Mouse (Mus musculus): ENCODE data around the gene Map6. TPM values are rescaled to one million over a fixed set of nuclear protein-coding genes. Genes with fewer than 3 reads are reported as not detected.
A peak's percentile ranks its signal among the peaks of the same experiment; 100 is the strongest.

Gene Map6
- 100 to 1,000 TPM; 231 to 242 TPM for total RNA-seq (2021)

DNA sequence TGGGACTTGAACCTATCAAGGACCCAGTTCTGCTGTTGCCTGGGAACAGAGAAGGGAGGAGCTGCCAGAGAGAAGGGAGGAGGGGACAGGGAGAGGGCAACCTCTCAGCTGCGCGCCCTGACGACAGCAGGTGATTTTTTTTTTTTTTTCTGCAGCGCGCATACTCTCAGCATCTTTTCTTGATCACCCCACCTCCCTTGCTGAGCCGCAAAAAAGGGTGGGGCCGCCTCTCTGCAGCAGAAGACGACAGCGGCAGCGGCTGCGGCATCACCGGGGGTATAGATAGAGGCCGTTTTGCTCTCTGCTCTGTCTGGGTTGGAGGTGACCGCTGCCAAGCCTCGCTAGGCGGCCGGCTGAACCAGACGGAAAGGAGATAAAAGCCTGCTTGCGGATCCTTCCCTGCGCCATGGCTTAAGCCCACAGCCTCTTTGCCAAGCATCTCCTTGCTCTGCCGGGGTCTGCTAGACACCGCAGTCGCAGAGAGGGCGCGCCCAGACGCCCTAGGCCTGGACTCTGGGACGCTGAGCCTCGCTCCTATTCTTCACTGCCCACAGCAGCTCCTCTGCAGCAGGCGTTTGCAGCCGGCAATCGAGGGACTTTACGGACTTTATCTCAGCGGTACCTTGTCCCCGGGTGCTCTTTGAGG is at the start of gene Map6:
Map6 (plus strand) TSS at position 197 of the 646 bp plus-strand sequence.
- intact Hi-C loops (cut with DNase I): loop anchor here (5.0 kb wide), 1 partner anchor 100 kb away; no protein-coding TSS in a partner anchor
- peak; percentile 69 to 77 for DNase-seq (ENCODE audit: extremely low spot score in 1 of 2, low spot score in 2 of 2)

GRCm38 (mm10) chr7:99224225-99224624 is 43.0 kb upstream of the Map6 start:
- intact Hi-C loops (cut with DNase I): no loop called here
- no peak for DNase-seq (ENCODE audit: extremely low spot score in 1 of 2, low spot score in 2 of 2)

DNA sequence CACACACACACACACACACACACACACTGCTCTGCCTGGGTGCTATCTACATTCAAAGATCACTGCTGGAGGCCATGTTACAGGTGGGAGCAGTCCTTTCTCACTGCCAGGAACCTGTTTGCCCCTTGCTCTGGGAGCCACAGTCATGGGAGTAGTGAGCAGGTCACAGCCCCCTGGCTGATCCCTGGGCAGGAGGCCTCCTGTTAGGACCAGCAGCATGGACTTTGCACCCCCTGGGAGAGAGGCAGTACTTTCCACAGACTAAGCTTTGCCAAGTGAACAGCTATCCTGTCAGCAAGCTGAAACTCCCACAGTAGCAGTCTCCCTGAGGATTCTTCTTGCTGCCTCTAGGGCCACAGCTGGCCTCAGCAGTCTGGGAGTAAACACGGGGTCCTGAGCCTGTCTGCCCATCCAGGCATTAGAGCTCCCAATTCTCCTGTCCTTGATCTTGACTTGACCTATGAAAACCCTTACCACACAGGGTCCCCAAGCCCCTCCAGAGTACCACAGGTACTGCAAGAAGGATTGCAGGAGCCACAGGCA is 42.5 kb upstream of the Map6 start:
- DNase-seq (ENCODE audit: extremely low spot score in 1 of 2, low spot score in 2 of 2): no peak
- intact Hi-C loops (cut with DNase I): no loop called here

DNA sequence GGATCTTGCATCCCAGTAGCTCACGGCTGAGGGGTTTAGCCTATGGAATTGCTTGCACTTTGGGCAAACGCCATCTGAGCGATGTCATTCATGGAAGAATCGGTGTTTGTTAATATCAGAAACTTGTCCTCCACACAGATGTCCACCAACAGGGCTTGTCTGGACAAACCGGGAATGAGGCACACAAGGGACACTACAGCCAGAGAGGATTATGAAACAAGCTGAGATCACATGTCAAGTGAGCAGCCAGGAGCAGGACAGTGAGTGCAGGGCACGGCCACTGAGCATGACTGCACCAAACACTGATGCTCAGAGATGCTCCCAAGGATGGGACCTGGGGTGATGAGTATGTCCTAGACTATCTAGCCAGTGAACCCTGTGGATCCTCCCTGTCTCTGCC is 41.8 kb upstream of the Map6 start:
- intact Hi-C loops (cut with DNase I): no loop called here
- no peak for DNase-seq (ENCODE audit: extremely low spot score in 1 of 2, low spot score in 2 of 2)

DNA sequence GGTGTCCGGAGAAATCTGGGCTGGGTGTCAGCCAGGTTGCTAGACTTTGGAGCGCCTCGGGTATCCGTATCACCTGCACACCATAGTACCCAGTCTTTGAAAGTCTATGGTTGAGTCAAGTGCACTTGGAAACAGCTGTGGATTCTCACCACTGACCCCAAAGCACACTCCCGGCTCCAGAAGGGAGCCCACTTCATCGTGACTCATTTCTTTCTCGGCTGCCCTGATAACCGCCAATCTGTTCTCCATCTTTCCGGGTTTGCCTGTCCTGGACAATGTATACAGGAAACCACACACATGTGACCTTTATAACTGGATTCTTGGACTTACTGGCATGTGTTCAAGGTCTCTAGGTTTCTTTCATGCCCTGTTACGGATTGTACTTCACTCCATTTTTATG is 40.6 kb upstream of the Map6 start:
- no peak for DNase-seq (ENCODE audit: extremely low spot score in 1 of 2, low spot score in 2 of 2)
- intact Hi-C loops (cut with DNase I): no loop called here

- intact Hi-C loops (cut with DNase I): no loop called here
- DNase-seq (ENCODE audit: extremely low spot score in 1 of 2, low spot score in 2 of 2): no peak
These were observed 40.0 kb upstream of the Map6 start for GRCm38 (mm10) chr7:99227267-99227666.

GRCm38 (mm10) chr7:99228825-99229224 is 38.4 kb upstream of the Map6 start:
- intact Hi-C loops (cut with DNase I): no loop called here

GRCm38 (mm10) chr7:99229411-99229810 is 37.8 kb upstream of the Map6 start:
- intact Hi-C loops (cut with DNase I): no loop called here
- DNase-seq (ENCODE audit: extremely low spot score in 1 of 2, low spot score in 2 of 2): no peak

More at GRCm38 (mm10) chr7:99228825-99229224, 38.4 kb upstream of the Map6 start:
- DNase-seq (ENCODE audit: extremely low spot score in 1 of 2, low spot score in 2 of 2): no peak

GRCm38 (mm10) chr7:99230061-99230747 is 37.0 kb upstream of the Map6 start:
- intact Hi-C loops (cut with DNase I): no loop called here

GRCm38 (mm10) chr7:99232571-99232970 is 34.7 kb upstream of the Map6 start:
- intact Hi-C loops (cut with DNase I): no loop called here
- no peak for DNase-seq (ENCODE audit: extremely low spot score in 1 of 2, low spot score in 2 of 2)

More at GRCm38 (mm10) chr7:99230061-99230747, 37.0 kb upstream of the Map6 start:
- DNase-seq (ENCODE audit: extremely low spot score in 1 of 2, low spot score in 2 of 2): no peak

DNA sequence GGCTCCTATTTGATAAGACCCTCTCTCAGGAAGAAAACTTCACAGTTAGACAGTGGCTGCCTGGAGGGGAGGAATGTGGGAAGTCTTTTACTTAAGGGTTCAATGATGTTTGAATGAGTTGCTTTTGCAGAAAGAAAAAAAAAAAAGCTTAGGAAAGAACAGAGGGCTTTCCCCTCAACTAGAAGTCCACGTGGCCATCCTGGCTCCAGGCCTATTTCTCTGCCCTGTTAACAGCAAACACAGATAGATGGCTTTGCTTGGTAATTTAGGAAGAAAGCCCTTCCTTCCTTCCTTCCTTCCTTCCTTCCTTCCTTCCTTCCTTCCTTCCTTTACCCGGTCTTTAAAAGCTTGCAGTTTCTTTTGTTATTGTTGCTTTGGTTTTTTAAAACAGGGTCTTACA is 32.3 kb upstream of the Map6 start:
- intact Hi-C loops (cut with DNase I): no loop called here
- no peak for DNase-seq (ENCODE audit: extremely low spot score in 1 of 2, low spot score in 2 of 2)

- intact Hi-C loops (cut with DNase I): no loop called here
- no peak for DNase-seq (ENCODE audit: extremely low spot score in 1 of 2, low spot score in 2 of 2)
These were observed 31.6 kb upstream of the Map6 start for GRCm38 (mm10) chr7:99235657-99236056.

DNA sequence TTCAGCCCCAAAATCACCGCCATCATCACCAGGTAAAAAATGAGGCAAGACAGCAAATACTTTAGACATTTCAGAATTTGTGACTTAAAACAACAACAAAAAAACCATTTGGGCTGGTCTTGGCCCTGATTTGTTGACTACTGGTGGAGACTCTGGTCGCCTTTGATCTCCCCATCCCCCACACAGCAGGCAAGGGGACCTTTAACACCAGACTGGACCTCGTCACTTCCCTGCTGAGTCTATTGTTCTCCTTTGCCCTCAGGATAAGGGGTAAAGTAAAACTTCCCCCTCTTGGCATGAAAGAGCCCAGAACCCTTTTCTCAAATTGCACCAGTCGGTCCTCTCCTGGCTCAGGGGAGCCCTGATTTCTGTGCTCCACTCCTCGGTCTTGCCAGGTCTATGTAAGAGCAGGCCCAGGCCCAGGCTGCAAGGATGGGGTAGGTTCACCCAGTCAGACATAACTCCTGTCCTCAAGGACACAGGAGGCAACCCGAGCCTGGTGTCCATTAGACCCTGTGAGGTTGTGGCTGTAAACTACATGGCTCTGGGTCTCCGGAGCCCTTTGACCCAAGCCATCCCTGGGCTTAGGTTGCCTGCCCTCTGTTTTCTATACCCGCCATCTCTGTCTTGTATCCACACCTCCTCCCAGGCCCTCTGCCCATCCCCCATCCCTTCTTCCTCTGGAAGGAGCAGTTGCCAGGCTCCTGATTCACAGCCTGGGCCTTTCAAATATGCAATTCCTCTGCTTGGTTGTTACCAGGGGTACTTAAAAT is 30.2 kb upstream of the Map6 start:
- no peak for DNase-seq (ENCODE audit: extremely low spot score in 1 of 2, low spot score in 2 of 2)
- intact Hi-C loops (cut with DNase I): no loop called here

DNA sequence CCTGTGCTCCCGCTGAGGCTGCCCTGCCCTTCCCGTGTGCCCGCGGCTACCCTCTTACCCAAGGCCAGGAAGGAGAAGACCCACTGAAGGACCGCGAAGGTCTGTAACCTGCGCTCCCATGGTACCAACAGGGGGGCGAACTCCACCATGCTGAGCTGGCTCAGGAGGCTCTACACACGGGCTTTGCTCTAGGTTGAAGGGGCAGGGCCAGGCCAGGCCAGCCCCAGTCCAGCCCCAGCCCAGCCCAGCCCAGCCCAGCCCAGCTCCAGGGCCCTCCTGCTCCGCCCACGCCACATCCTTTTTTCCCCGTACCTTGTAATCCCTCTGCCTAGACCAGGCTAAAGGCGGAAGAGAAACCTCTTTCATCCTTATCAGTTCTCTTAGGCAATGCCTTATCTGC is 28.8 kb upstream of the Map6 start, which contains the start of gene Mogat2:
Mogat2 (minus strand) TSS at position 203 of the 400 bp plus-strand sequence.
- DNase-seq (ENCODE audit: extremely low spot score in 1 of 2, low spot score in 2 of 2): no peak
- intact Hi-C loops (cut with DNase I): no loop called here

DNA sequence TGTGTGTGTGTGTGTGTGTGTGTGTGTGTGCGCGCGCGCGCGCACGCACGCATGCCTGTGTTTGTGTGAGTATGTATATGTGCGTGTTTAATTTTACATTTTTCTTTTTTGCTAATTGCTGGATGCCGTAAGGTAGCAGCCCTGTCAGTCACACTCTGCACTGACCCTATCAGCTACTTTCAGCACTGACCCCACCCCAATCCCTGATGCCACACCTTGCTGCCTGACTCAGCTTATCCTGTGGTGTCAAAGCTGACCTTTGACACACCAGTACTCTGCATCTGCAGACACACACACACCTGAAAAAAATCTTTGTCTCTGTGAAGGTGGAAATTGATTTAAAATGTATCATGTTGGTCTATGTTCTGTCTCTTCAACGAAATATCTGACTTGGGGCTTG is 25.1 kb upstream of the Map6 start:
- no peak for DNase-seq (ENCODE audit: extremely low spot score in 1 of 2, low spot score in 2 of 2)
- intact Hi-C loops (cut with DNase I): no loop called here

DNA sequence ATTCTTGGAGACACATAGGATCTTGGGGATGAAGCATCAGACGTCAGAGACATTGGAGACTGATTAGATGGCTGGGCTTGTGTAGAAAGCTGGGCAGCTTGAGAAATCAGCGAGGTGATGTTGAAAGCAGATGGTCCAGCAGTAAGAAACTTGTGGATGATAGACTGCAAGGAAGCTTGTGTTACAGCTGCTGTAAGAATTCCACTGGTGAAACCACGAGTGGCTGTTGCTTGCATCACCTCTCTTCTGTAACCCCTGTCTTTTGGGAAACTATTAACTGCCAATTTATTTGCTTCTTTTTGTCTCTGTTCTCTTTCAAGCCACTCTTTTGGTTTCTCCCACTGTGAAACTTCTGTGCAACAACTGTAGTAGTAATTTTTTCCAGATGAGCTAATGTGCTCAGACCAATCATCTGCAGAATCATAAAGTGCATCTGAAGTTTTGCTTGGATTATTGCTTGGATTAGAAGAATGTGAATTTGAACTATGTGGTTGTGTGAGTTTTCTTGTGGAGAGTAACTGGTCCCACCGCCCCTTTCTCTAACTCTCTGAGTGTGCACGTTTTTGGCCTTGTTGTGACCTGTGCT is 19.0 kb upstream of the Map6 start:
- no peak for DNase-seq (ENCODE audit: extremely low spot score in 1 of 2, low spot score in 2 of 2)
- intact Hi-C loops (cut with DNase I): no loop called here

DNA sequence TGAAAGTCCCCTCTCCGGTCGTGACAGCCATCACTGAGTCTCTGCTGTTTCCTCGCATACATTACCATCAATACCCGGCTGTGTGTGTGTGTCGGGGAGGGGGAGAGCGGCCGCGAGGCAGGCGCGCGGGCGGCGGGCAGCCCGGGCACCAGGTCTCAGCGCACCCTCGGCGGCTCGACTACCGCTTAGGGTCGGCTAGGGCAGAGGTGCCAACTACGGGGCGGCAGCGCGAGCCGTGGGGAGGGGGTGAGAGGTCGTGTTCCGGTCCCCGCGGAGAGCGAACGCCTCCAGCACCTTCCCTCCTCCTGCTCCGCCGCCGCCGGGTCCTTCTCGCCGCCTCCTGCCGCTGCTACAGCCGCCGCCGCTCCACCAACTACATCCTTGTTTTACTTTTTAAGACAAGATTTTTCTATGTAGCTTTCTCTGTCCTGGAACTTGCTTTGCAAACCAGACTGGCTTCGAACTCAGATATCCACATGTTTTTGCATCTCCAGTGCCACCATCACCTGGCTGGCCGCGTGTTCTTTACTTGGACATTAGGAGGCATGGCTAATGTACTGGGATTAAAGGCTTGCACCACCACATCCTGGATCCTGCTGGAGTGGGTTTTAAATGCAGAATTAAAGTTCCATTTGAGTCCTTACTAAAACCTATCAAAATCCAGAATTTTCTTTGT is 18.2 kb upstream of the Map6 start:
- DNase-seq (ENCODE audit: extremely low spot score in 1 of 2, low spot score in 2 of 2): no peak
- intact Hi-C loops (cut with DNase I): no loop called here

GRCm38 (mm10) chr7:99249582-99249911 is 17.7 kb upstream of the Map6 start:
- peak in 1 of 2 experiments; percentile 52 for DNase-seq (ENCODE audit: extremely low spot score in 1 of 2, low spot score in 2 of 2)
- intact Hi-C loops (cut with DNase I): no loop called here

DNA sequence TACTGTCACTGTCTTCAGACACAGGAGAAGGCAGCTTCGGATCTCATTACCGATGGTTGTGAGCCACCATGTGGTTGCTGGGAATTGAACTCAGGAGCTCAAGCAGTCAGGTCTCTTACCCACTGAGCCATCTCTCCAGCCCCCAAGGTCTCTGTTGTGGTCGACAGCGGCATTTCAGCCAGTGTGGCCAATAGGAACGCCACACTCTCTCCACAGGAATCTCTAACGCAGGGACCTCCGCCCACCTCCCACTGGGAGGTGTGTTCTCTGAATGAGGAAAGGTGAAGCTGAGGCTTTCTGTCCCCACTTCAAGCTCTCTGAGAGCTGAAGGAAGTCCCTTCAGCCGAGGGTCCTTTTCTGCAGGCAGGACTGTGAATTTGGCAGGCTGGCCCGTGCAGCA is 16.9 kb upstream of the Map6 start:
- no peak for DNase-seq (ENCODE audit: extremely low spot score in 1 of 2, low spot score in 2 of 2)
- intact Hi-C loops (cut with DNase I): loop anchor here (5.0 kb wide), 1 partner anchor 143 kb away; no protein-coding TSS in a partner anchor
